Mouse (Mus musculus) lung, embryonic 14.5 days (tissue): ENCODE results near the gene Slc5a2. TPM values are rescaled to one million over a fixed set of nuclear protein-coding genes. Genes with fewer than 3 reads are reported as not detected.

Source experiments
- ATAC-seq: fragments of 200-750 bp; cut with Nextera tagmentation; 2 replicates; pipeline ENCODE4 v1.8.0; 2017; ENCODE audit warnings: mild to moderate bottlenecking, moderate TSS enrichment, moderate library complexity; ENCODE audit not compliant: insufficient read depth
- DNase-seq: peaks from one replicate; pipeline ENCODE4 v3.0.0-alpha.2; 2015
- H3K27ac ChIP-seq: fragments of 300-500 bp; sonication (generic); 2 replicates; pipeline ENCODE4 v1.5.1; 2014; ENCODE audit warnings: low read depth, mild to moderate bottlenecking, moderate library complexity
- H3K27me3 ChIP-seq: fragments of 300-500 bp; sonication (generic); 2 replicates; pipeline ENCODE4 v1.6.1; 2014; ENCODE audit warnings: low read length, control low read depth; ENCODE audit not compliant: insufficient read depth
- H3K36me3 ChIP-seq: fragments of 300-500 bp; sonication (generic); 2 replicates; pipeline ENCODE4 v1.6.1; 2014; ENCODE audit warnings: control low read depth; ENCODE audit not compliant: insufficient read depth
- H3K4me1 ChIP-seq: fragments of 300-500 bp; sonication (generic); 2 replicates; pipeline ENCODE4 v1.6.1; 2014; ENCODE audit warnings: antibody characterized with exemption, control low read depth; ENCODE audit not compliant: insufficient read depth
- H3K4me2 ChIP-seq: fragments of 300-500 bp; sonication (generic); 2 replicates; pipeline ENCODE4 v1.6.1; 2014; ENCODE audit warnings: mild to moderate bottlenecking
- H3K4me3 ChIP-seq: fragments of 300-500 bp; sonication (generic); 2 replicates; pipeline ENCODE4 v1.5.1; 2014; ENCODE audit warnings: low read depth, low read length
- H3K9ac ChIP-seq: fragments of 300-500 bp; sonication (generic); 2 replicates; pipeline ENCODE4 v1.6.1; 2014
- H3K9me3 ChIP-seq: fragments of 300-500 bp; sonication (generic); 2 replicates; pipeline ENCODE4 v1.6.1; 2016; ENCODE audit warnings: low read depth, low read length, control low read depth
- CTCF ChIP-seq: IDR thresholded peaks from 2 replicates; pipeline ENCODE4 v1.5.1; 2016; ENCODE audit warnings: antibody characterized with exemption, low read depth
- WGBS: fragments of 180-500 bp; shearing (Covaris S2); extraction: QIAGEN DNeasy Blood & Tissue Kit; methylation state at CpG from one replicate; pipeline ENCODE4 v1.1.7; 2014; 5-methylcytosine and 5-hydroxymethylcytosine counted together
- polyA plus RNA-seq: library from polyadenylated mRNA; unstranded; fragments of >200 nt; fragmentation: Nextera tagmentation; extraction: Ambion mirVana; gene quantifications from 2 replicates; pipeline ENCODE4 v1.2.1, GENCODE M21; 2014

Gene Slc5a2
- polyA plus RNA-seq, 1 experiment from 2014 or later, result 0.37 TPM

DNA sequence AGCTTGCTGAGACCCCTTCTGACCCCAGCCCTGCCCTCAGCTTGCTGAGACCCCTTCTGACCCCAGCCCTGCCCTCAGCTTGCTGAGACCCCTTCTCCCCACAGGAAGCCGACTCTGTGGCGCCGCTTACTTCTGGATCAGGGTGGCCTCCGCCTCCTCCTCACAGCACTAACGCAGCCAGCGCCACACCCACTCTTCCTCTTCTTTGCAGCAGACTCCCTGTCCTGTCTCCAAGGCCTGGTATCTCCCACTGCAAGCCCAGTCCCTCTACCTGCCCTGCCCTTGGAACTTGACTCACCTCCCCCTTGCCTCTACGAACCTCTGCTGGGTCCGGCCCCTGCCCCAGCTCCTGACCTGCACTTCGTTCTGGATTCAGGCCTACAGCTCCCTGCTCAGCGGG, 21.5 kb upstream of the Slc5a2 start:
- Histone ChIP-seq H3K27me3 (no peaks in the 10 kb centered on the region), H3K27ac (no peak overlapping the region), H3K4me3 (no peak overlapping the region), H3K4me2 (no peak overlapping the region), H3K9me3 (no peaks in the 10 kb centered on the region), H3K9ac (no peak overlapping the region), H3K36me3 (peaks cover 57% of the 10 kb centered on the region), H3K4me1 (peaks cover 15% of the 10 kb centered on the region)
- ATAC-seq (no peak), DNase-seq (no peak)
- TF ChIP-seq CTCF, result no peak
- 66% methylated on average over 10 of the region's 10 CpGs for WGBS

DNA sequence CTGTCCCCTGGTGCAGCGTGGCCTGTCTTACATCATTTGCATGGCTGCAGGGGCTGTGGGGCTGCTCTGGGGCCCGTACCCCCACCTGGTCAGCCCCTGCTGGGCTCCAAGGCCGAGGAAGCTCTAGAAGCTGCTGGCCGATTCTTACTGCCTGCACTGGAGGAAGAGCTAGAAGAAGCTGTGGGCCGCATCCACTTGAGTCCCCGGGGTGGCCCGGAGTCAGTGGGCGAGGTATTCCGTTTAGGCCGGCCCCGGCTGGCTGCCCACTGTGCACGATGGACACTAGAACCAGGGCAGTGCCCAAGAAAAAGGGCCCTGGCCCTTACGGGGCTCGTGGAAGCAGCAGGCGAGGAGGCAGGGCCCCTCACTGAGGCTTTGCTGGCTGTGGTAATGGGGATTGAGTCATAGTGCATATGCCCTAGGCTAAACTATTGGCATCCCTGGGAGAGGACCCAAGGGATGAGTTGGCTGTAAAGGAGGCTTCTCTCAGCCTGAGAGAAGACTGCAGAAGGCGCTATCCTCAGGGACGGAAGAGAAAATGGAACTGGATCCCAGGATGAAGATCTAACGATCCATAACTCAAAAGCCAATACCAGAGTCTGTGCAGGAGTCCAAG, 20.9 kb upstream of the Slc5a2 start:
- TF ChIP-seq CTCF, result no peak

DNA sequence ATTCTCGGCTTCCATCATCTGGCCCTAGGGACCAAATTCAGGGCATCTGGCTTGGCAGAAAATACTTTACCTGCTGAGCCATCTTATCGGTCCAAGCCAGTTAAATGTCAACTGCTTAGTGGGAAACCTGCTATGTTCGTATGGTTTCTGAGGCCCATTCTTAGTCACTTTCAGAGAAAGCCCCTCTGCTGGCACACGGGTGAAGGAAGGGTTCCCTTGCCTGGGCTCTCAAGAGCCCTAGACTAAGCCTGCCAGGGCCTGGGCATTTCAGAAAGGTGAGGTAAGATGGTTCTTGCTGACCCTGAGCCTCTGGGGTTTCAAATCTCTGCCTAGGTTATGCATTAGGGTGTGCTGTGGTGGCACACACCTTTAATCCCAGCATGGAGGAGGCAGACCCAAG, 19.9 kb upstream of the Slc5a2 start:
- Histone ChIP-seq H3K4me1 (peaks cover 9% of the 10 kb centered on the region), H3K9me3 (no peaks in the 10 kb centered on the region), H3K27me3 (no peaks in the 10 kb centered on the region), H3K9ac (peak overlapping the region; percentile 74; the same call in 1 of the 2 replicates), H3K36me3 (peaks cover 59% of the 10 kb centered on the region), H3K4me3 (no peak overlapping the region), H3K27ac (peak overlapping the region; percentile 96), H3K4me2 (peak overlapping the region; percentile 73)
- TF ChIP-seq CTCF, result no peak
- whole genome bisulfite sequencing, result 87% methylated on average over 4 of the region's 4 CpGs
- DNase-seq (no peak), ATAC-seq (no peak)

More for the DNA sequence above, 20.9 kb upstream of the Slc5a2 start:
- no peaks in the 10 kb centered on the region for H3K9me3 ChIP-seq
- no peak for DNase-seq
- H3K27me3 ChIP-seq, result no peaks in the 10 kb centered on the region
- peaks cover 10% of the 10 kb centered on the region for H3K4me1 ChIP-seq
- no peak overlapping the region for H3K4me3 ChIP-seq
- peaks cover 60% of the 10 kb centered on the region for H3K36me3 ChIP-seq
- no peak overlapping the region for H3K9ac ChIP-seq
- no peak overlapping the region for H3K27ac ChIP-seq
- no peak for ATAC-seq
- H3K4me2 ChIP-seq, result no peak overlapping the region
- 87% methylated on average over 18 of the region's 18 CpGs for WGBS

DNA sequence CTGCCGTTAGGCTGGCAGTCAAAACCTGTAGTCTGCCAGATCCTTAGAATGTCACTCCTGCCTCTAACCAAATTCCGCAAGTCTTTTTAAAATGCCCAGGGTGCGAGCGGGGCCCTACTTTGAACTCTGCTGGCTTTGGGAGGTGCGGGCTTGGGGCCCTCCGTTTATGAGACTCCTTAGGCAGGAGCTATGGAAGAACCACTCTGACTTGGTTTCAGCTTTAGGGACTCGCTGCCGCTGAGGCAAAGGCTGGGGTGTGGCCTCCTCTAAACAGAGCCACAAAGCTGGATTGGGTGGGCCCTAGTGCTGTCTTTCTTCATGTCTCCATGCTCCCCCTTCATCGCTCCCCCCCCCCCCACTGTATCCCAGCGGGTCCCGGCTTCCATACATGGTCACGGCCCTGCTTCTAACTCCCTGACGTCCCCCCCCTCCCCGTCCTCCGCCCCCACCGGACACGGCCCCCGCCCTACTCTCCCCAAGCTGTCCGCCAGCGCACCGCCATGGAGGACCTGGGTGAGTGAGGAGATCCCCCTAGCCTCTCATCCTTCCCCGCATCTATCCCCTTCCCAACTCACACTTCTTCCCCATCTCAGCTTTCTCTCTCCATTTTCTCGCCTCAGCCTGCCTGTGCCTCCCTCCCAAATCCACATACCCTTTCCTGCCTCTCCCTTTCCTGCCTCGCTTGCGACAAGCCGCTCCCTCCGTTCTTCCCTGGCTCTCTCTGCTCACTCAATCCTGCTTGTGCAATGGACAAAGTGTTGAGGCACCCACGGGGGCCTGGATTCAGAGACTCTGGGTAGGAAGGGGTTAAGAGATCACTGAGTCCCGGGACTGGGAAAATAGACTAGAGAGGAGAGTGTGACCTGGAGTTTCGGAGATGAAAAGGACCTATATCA, 18.7 kb upstream of the Slc5a2 start, which contains the start of gene Tgfb1i1:
Tgfb1i1 (plus strand) TSS at position 317 of the 896 bp plus-strand sequence.
- Histone ChIP-seq H3K27me3 (no peaks in the 10 kb centered on the region), H3K27ac (peak within 1 kb of the TSS; percentile 96), H3K4me2 (peak within 1 kb of the TSS; percentile 73), H3K4me1 (peaks cover 10% of the 10 kb centered on the region), H3K9me3 (no peaks in the 10 kb centered on the region), H3K9ac (peak within 1 kb of the TSS; percentile 74), H3K4me3 (peak within 1 kb of the TSS; percentile 54), H3K36me3 (peaks cover 58% of the 10 kb centered on the region)
- WGBS, result 2% methylated on average over 28 of the region's 30 CpGs
- ATAC-seq (peak; percentile 92), DNase-seq (peak; percentile 84)
- TF ChIP-seq CTCF, result no peak

DNA sequence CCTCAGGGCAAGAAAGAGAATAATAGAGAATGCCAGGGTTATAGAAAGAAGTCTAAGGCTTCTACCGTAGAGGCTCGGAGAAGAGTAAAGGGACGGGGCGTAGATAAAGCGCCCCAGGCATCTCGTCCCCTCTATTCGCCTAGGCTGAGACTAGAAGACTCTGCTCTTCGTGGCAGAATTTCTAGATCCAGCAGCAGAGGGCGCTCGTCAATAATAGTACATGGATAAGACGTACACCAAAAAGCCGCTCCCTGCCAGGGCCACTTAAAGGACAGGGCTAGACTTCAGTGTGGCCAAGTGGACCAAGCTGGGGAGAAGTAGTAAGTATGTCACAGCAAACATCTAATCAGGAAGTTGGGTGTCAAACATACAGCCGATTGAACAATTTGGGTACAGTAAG, 18.0 kb upstream of the Slc5a2 start:
- Histone ChIP-seq H3K27me3 (no peaks in the 10 kb centered on the region), H3K4me3 (peak overlapping the region; percentile 54), H3K4me2 (peak overlapping the region; percentile 73), H3K9me3 (no peaks in the 10 kb centered on the region), H3K9ac (peak overlapping the region; percentile 74), H3K4me1 (peaks cover 13% of the 10 kb centered on the region), H3K36me3 (peaks cover 58% of the 10 kb centered on the region), H3K27ac (peak overlapping the region; percentile 96)
- WGBS, result 1% methylated on average over 13 of the region's 13 CpGs
- DNase-seq (peak; percentile 99), ATAC-seq (peak; percentile 84)
- peak; percentile 80 for TF ChIP-seq CTCF

DNA sequence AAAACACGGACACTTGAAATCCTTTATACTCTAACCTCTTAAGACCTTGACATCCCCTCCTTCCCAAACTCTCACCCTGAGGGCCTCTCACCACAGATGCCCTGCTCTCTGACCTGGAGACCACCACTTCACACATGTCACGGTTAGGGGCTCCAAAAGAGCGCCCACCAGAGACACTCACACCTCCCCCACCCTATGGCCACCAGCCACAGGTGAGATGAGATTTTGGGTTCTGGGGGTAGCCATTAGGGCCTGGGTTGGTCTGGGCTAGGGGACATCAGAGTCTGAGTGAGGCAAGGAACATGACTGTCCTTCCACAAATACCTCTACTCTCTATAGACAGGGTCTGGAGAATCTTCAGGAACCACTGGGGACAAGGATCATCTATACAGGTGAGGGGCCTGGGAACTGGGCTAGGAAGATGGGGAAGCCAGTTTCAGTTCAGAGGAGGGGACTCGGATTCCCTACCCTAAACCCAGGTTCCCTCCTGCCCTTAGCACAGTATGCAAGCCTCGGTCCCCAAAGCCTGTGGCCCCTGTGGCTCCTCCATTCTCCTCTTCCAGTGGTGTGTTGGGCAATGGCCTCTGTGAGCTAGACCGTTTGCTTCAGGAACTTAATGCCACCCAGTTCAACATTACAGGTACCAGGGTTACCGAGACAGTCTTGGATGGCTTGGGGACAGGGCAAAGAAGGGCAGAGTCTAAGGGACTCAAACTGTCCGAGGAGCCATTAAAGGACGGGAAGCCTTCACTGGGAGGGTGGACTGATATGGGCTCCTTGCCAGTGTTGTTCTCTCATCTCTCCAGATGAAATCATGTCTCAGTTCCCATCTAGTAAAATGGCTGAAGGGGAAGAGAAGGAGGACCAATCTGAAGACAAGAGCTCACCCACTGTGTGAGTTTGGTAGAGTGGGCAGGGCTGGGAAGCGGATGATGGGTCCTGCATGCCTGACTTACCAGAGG, 17.1 kb upstream of the Slc5a2 start:
- Histone ChIP-seq H3K36me3 (peaks cover 59% of the 10 kb centered on the region), H3K27ac (no peak overlapping the region), H3K4me2 (peak overlapping the region; percentile 73), H3K27me3 (no peaks in the 10 kb centered on the region), H3K4me3 (peak overlapping the region; percentile 54), H3K9ac (peak overlapping the region; percentile 74), H3K4me1 (peaks cover 13% of the 10 kb centered on the region), H3K9me3 (no peaks in the 10 kb centered on the region)
- WGBS, result 73% methylated on average over 10 of the region's 10 CpGs
- ATAC-seq, result no peak
- no peak for TF ChIP-seq CTCF
- DNase-seq, result no peak
